9 mouse cellular contexts compared by ENCODE assay signal in the genomic region with DNA sequence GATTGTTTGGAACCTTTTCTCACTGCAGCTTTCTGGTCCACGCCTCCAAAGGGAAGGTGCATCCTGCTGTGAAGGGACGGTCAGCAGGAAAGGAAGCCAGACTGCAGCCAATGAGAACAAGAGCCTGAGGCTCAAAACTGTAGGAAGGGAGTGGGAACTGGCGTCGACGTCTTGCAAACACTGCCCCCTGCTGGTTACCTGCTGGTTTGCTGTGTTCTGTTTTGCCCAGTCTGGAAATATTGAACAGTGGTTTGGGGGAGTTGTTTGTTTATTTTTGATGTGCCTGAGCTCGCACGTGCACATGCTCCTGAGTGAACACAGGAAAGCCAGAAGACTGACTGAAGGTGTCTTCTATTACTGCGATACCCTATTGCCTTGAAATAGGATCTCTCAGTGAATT. TPM values are rescaled to one million over a fixed set of nuclear protein-coding genes. Genes with fewer than 3 reads are reported as not detected.
A peak's percentile ranks its signal among the peaks of the same experiment; 100 is the strongest.
DNase-seq lines count a peak whose midpoint lies in the region; ATAC-seq and TF ChIP-seq lines count a peak whose summit lies in the region.
"Had no signal": no experiment of that assay in that cellular context is flagged by ENCODE, and none has a peak within 500 bp of the region (broad histone marks: within the 10 kb centered on the region; RNA-seq: fewer than 3 reads in every experiment).

No protein-coding gene starts in this region.

- no peaks in the 10 kb centered on the region for H3K4me1 ChIP-seq in G1E (ENCODE audit: insufficient read depth, low read depth, low read length)
- H3K4me1 ChIP-seq in forebrain, postnatal 0 days (ENCODE audit: insufficient read depth), result no peaks in the 10 kb centered on the region
- H3K4me1 ChIP-seq in hindbrain, embryonic 16.5 days (ENCODE audit: control insufficient read depth, insufficient read depth, low read depth, low read length), result no peaks in the 10 kb centered on the region
- H3K4me1 ChIP-seq: limb, embryonic 15.5 days had no signal

- H3K4me3 ChIP-seq in G1E (ENCODE audit: low read depth, low read length), result no peak overlapping the region
- H3K4me3 ChIP-seq in forebrain, postnatal 0 days (ENCODE audit: low read depth, low read length), result no peak overlapping the region
- H3K4me3 ChIP-seq in hindbrain, embryonic 16.5 days (ENCODE audit: low read length), result no peak overlapping the region
- H3K4me3 ChIP-seq: limb, embryonic 15.5 days had no signal

- H3K27me3 ChIP-seq in G1E (ENCODE audit: insufficient read depth, low read length), result no peaks in the 10 kb centered on the region
- H3K27me3 ChIP-seq in forebrain, postnatal 0 days (ENCODE audit: insufficient read depth, low read length), result no peaks in the 10 kb centered on the region
- H3K27me3 ChIP-seq in hindbrain, embryonic 16.5 days (replicated peaks; ENCODE audit: control insufficient read depth, insufficient read depth, low read length), result no peaks in the 10 kb centered on the region
- H3K27me3 ChIP-seq: limb, embryonic 15.5 days had no signal

- no peak overlapping the region for H3K4me2 ChIP-seq in forebrain, postnatal 0 days (ENCODE audit: low read depth)
- H3K4me2 ChIP-seq in hindbrain, embryonic 16.5 days (ENCODE audit: low read length), result no peak overlapping the region
- H3K4me2 ChIP-seq: limb, embryonic 15.5 days had no signal

- no peak for ATAC-seq in G1E (ENCODE audit: extremely low read depth, insufficient number of reproducible peaks, low FRiP score, poor library complexity, severe bottlenecking)
- ATAC-seq in cerebellum, adult (ENCODE audit: insufficient number of reproducible peaks, low FRiP score, low TSS enrichment), result peak; percentile 78
- peak; percentile 66 for ATAC-seq in forebrain, postnatal 0 days
- ATAC-seq in hindbrain, embryonic 16.5 days, result peak; percentile 79
- ATAC-seq in megakaryocyte progenitor cell, adult 5-6 weeks (replicated peaks; ENCODE audit: poor library complexity), result peak; percentile 87

- no peaks in the 10 kb centered on the region for H3K36me3 ChIP-seq in G1E (replicated peaks)
- no peaks in the 10 kb centered on the region for H3K36me3 ChIP-seq in forebrain, postnatal 0 days (ENCODE audit: insufficient read depth)
- no peaks in the 10 kb centered on the region for H3K36me3 ChIP-seq in hindbrain, embryonic 16.5 days (ENCODE audit: control insufficient read depth, insufficient read depth, low read length)
- H3K36me3 ChIP-seq: limb, embryonic 15.5 days had no signal

- H3K9me3 ChIP-seq in G1E (replicated peaks), result 0 out of 2 replicates have a peak, but pooled peaks cover 4% of the 10 kb centered on the region
- H3K9me3 ChIP-seq in forebrain, postnatal 0 days (ENCODE audit: low read length), result no peaks in the 10 kb centered on the region
- H3K9me3 ChIP-seq in hindbrain, embryonic 16.5 days (ENCODE audit: control insufficient read depth, low read length), result no peaks in the 10 kb centered on the region
- H3K9me3 ChIP-seq: limb, embryonic 15.5 days had no signal

- DNase-seq in G1E (ENCODE audit: low spot score), result peak; percentile 18
- DNase-seq in forebrain, postnatal 0 days, result peak; percentile 76
- DNase-seq in layer of hippocampus, postnatal 36 days, result peak; percentile 64 to 73
- DNase-seq in right cerebral cortex, postnatal 14 days, result peak; percentile 80
- DNase-seq in urinary bladder, postnatal 14 days (ENCODE audit: low spot score), result peak; percentile 81

- 8% methylated on average over 8 of the region's 8 CpGs for WGBS in forebrain, postnatal 0 days
- WGBS in hindbrain, embryonic 16.5 days, result 12% methylated on average over 8 of the region's 8 CpGs

- no peak overlapping the region for H3K27ac ChIP-seq in forebrain, postnatal 0 days (ENCODE audit: low read depth, low read length)
- no peak overlapping the region for H3K27ac ChIP-seq in hindbrain, embryonic 16.5 days (ENCODE audit: low read depth, low read length)
- H3K27ac ChIP-seq: limb, embryonic 15.5 days had no signal

- H3K9ac ChIP-seq in forebrain, postnatal 0 days, result no peak overlapping the region
- H3K9ac ChIP-seq in hindbrain, embryonic 16.5 days (ENCODE audit: low read depth, low read length), result no peak overlapping the region
- H3K9ac ChIP-seq: limb, embryonic 15.5 days had no signal

- TF ChIP-seq CTCF in G1E (IDR thresholded peaks at IDR 0.05; ENCODE audit: low read depth, low read length), result peak; percentile 82
- peak; percentile 87 for TF ChIP-seq CTCF in forebrain, postnatal 0 days (IDR thresholded peaks at IDR 0.05; ENCODE audit: low read depth)

RNA-seq across cellular contexts. Expression of gene Gimap3, which starts 1.4 kb away (rescaled TPM):
- total RNA-seq in G1E (2014; fragmentation: Nextera tagmentation) (not detected in 2 replicates), G1E (2017) (0.11 TPM in 1 of 2 replicates, not detected in the other)
- polyA plus RNA-seq in G1E (2012), result not detected in 2 replicates
- total RNA-seq in forebrain, postnatal 0 days (2014; rRNA removed), result not detected in 2 replicates
- polyA plus RNA-seq in forebrain, postnatal 0 days (2015; fragmentation: Nextera tagmentation; extraction: Ambion mirVana), result not detected in 2 replicates
- polyA plus RNA-seq in hindbrain, embryonic 16.5 days (2015; fragmentation: Nextera tagmentation; extraction: Ambion mirVana), result not detected in 2 replicates
- not detected for total RNA-seq in layer of hippocampus, postnatal 36 days (2021)
- total RNA-seq in megakaryocyte progenitor cell, adult 5-6 weeks (2015), result 0.12 and 0.62 TPM in 2 replicates
- 0.61 TPM in 1 of 2 replicates, not detected in the other for total RNA-seq in megakaryocyte progenitor cell, adult 5-6 weeks (2017)
- polyA plus RNA-seq: limb, embryonic 15.5 days had no signal

RNA-seq across cellular contexts. Expression of gene Gimap5, which starts 26.0 kb away (rescaled TPM):
- total RNA-seq in G1E (2014; fragmentation: Nextera tagmentation) (not detected in 2 replicates), G1E (2017) (0.05 and 0.12 TPM in 2 replicates)
- not detected in 2 replicates for polyA plus RNA-seq in G1E (2012)
- total RNA-seq in forebrain, postnatal 0 days (2014; rRNA removed), result 0.62 and 1.4 TPM in 2 replicates
- 1.7 and 3.7 TPM in 2 replicates for polyA plus RNA-seq in forebrain, postnatal 0 days (2015; fragmentation: Nextera tagmentation; extraction: Ambion mirVana)
- 1.5 and 1.8 TPM in 2 replicates for polyA plus RNA-seq in hindbrain, embryonic 16.5 days (2015; fragmentation: Nextera tagmentation; extraction: Ambion mirVana)
- total RNA-seq in layer of hippocampus, postnatal 36 days (2021), result 1 to 10 TPM; 1.0 to 1.7 TPM
- 0.07 and 1.1 TPM in 2 replicates for total RNA-seq in megakaryocyte progenitor cell, adult 5-6 weeks (2015)
- total RNA-seq in megakaryocyte progenitor cell, adult 5-6 weeks (2017), result 0.08 and 2.0 TPM in 2 replicates

RNA-seq across cellular contexts. Expression of gene Gimap1, which starts 33.2 kb away (rescaled TPM):
- not detected in 2 replicates for total RNA-seq in G1E (2014; fragmentation: Nextera tagmentation)
- total RNA-seq in G1E (2017), result 0.06 TPM in 1 of 2 replicates, not detected in the other
- not detected in 2 replicates for polyA plus RNA-seq in G1E (2012)
- 1.3 TPM in 2 replicates for total RNA-seq in forebrain, postnatal 0 days (2014; rRNA removed)
- 3.4 and 3.8 TPM in 2 replicates for polyA plus RNA-seq in forebrain, postnatal 0 days (2015; fragmentation: Nextera tagmentation; extraction: Ambion mirVana)
- 4.8 and 5.7 TPM in 2 replicates for polyA plus RNA-seq in hindbrain, embryonic 16.5 days (2015; fragmentation: Nextera tagmentation; extraction: Ambion mirVana)
- total RNA-seq in layer of hippocampus, postnatal 36 days (2021), result 1 to 10 TPM; 2.4 to 2.5 TPM
- 1.2 and 5.1 TPM in 2 replicates for total RNA-seq in megakaryocyte progenitor cell, adult 5-6 weeks (2015)
- total RNA-seq in megakaryocyte progenitor cell, adult 5-6 weeks (2017), result 3.7 and 9.1 TPM in 2 replicates

RNA-seq across cellular contexts. Expression of gene Gimap7, which starts 53.6 kb away (rescaled TPM):
- total RNA-seq in G1E (2014; fragmentation: Nextera tagmentation) (not detected in 2 replicates), G1E (2017) (0.22 TPM in 1 of 2 replicates, not detected in the other)
- polyA plus RNA-seq in G1E (2012), result not detected in 2 replicates
- total RNA-seq in forebrain, postnatal 0 days (2014; rRNA removed), result not detected in 2 replicates
- polyA plus RNA-seq in forebrain, postnatal 0 days (2015; fragmentation: Nextera tagmentation; extraction: Ambion mirVana), result not detected in 2 replicates
- polyA plus RNA-seq in hindbrain, embryonic 16.5 days (2015; fragmentation: Nextera tagmentation; extraction: Ambion mirVana), result not detected in 2 replicates
- total RNA-seq in layer of hippocampus, postnatal 36 days (2021), result not detected
- total RNA-seq in megakaryocyte progenitor cell, adult 5-6 weeks (2015), result 0.22 TPM in 1 of 2 replicates, not detected in the other
- 0.29 and 1.3 TPM in 2 replicates for total RNA-seq in megakaryocyte progenitor cell, adult 5-6 weeks (2017)
- polyA plus RNA-seq: limb, embryonic 15.5 days had no signal

RNA-seq across cellular contexts. Expression of gene Gm28053, which starts 53.6 kb away (rescaled TPM):
- total RNA-seq in G1E (2014; fragmentation: Nextera tagmentation) (not detected in 2 replicates), G1E (2017) (not detected in 2 replicates)
- polyA plus RNA-seq in G1E (2012), result not detected in 2 replicates
- total RNA-seq in forebrain, postnatal 0 days (2014; rRNA removed), result not detected in 2 replicates
- 0.57 TPM in 1 of 2 replicates, not detected in the other for polyA plus RNA-seq in forebrain, postnatal 0 days (2015; fragmentation: Nextera tagmentation; extraction: Ambion mirVana)
- 1.0 and 1.4 TPM in 2 replicates for polyA plus RNA-seq in hindbrain, embryonic 16.5 days (2015; fragmentation: Nextera tagmentation; extraction: Ambion mirVana)
- not detected for total RNA-seq in layer of hippocampus, postnatal 36 days (2021)
- total RNA-seq in megakaryocyte progenitor cell, adult 5-6 weeks (2015), result not detected in 2 replicates
- total RNA-seq in megakaryocyte progenitor cell, adult 5-6 weeks (2017), result 20.7 and 26.7 TPM in 2 replicates

Comparison
In these comparisons a context has a peak if more than half of its experiments do, and no peak if none do; other contexts are left out.
1. DNase-seq: peak in every context shown above with its lines; median percentile 81 in urinary bladder, postnatal 14 days; 80 in right cerebral cortex, postnatal 14 days; 76 in forebrain, postnatal 0 days; 68 in layer of hippocampus, postnatal 36 days; 18 in G1E.